Mouse (Mus musculus): ENCODE data around the gene Pde6h. TPM values are rescaled to one million over a fixed set of nuclear protein-coding genes. Genes with fewer than 3 reads are reported as not detected.

The Pde6h gene
- total and polyA plus RNA-seq, 3 experiments = 0.08 TPM; not detected in 2

GRCm38 (mm10) chr6:136898222-136898621 lies 25.4 kb upstream of the Pde6h start:
- Histone ChIP-seq H3K27ac (ENCODE audit: control insufficient read depth, low read depth, low read length) (no peak overlapping the region), H3K36me3 (ENCODE audit: control insufficient read depth in 1 of 2, insufficient read depth in 2 of 2, low read length in 2 of 2) (peaks cover 0 to 19% of the 10 kb centered on the region in 2 experiments; a peak in 2 of 4 replicates), H3K4me1 (ENCODE audit: control insufficient read depth in 1 of 2, insufficient read depth in 2 of 2, low read length in 2 of 2) (peaks cover 3 to 19% of the 10 kb centered on the region in 2 experiments; a peak in 3 of 4 replicates), H3K27me3 (ENCODE audit: control insufficient read depth in 1 of 2, insufficient read depth in 2 of 2, low read length in 2 of 2) (peaks cover 0 to 1% of the 10 kb centered on the region in 2 experiments; a peak in 2 of 4 replicates), H3K4me3 (ENCODE audit: control insufficient read depth in 1 of 2, insufficient read depth in 1 of 2, low read depth in 2 of 2, low read length in 2 of 2) (no peak overlapping the region), H3K79me2 (ENCODE audit: control insufficient read depth, insufficient read depth, low read length, poor library complexity) (no peaks in the 10 kb centered on the region), H3K9me3 (replicated peaks; ENCODE audit: insufficient read depth, low read length) (no peaks in the 10 kb centered on the region), H3K9ac (ENCODE audit: control insufficient read depth, low read depth, low read length, poor library complexity, severe bottlenecking) (no peak overlapping the region)
- DNase-seq (ENCODE audit: low read depth, low spot score) = no peak
- TF ChIP-seq NRF1 (IDR thresholded peaks at IDR 0.05; ENCODE audit: insufficient read depth, low read depth, low read length, poor library complexity, severe bottlenecking) = no peak
- TF ChIP-seq EP300 (IDR thresholded peaks at IDR 0.05; ENCODE audit: low read depth in 1 of 2, low read length in 2 of 2) = no peak
- no peak for TF ChIP-seq GABPA (IDR thresholded peaks at IDR 0.05; ENCODE audit: low read depth, low read length)
- no peak for TF ChIP-seq SIN3A (IDR thresholded peaks at IDR 0.05; ENCODE audit: low read length)
- no peak for TF ChIP-seq POLR2A (IDR thresholded peaks at IDR 0.05; ENCODE audit: control insufficient read depth in 1 of 2, insufficient read depth in 1 of 2, low read depth in 1 of 2, low read length in 2 of 2, poor library complexity in 1 of 2)
- TF ChIP-seq CTCF (IDR thresholded peaks at IDR 0.05 in 2 of 3, conservative IDR thresholded peaks at IDR 0.05 in 1 of 3; ENCODE audit: control insufficient read depth in 1 of 3, insufficient read depth in 1 of 3, low read depth in 2 of 3, low read length in 3 of 3, poor library complexity in 1 of 3, severe bottlenecking in 1 of 3) = no peak
- TF ChIP-seq UBTF (IDR thresholded peaks at IDR 0.05; ENCODE audit: borderline replicate concordance, insufficient read depth, low read depth, low read length) = no peak
- no peak for TF ChIP-seq GATA1 (IDR thresholded peaks at IDR 0.05; ENCODE audit: low read depth, low read length)

- H3K36me3 ChIP-seq (ENCODE audit: control insufficient read depth in 1 of 2, insufficient read depth in 2 of 2, low read length in 2 of 2) = peaks cover 0 to 19% of the 10 kb centered on the region in 2 experiments; a peak in 2 of 4 replicates
- H3K4me1 ChIP-seq (ENCODE audit: control insufficient read depth in 1 of 2, insufficient read depth in 2 of 2, low read length in 2 of 2) = peaks cover 3 to 19% of the 10 kb centered on the region in 2 experiments; a peak in 3 of 4 replicates
- TF ChIP-seq POLR2AphosphoS5 (IDR thresholded peaks at IDR 0.05; ENCODE audit: borderline replicate concordance, low read depth, low read length) = no peak
- no peak for TF ChIP-seq TAL1 (IDR thresholded peaks at IDR 0.05; ENCODE audit: low read length)
- no peak for TF ChIP-seq NRF1 (IDR thresholded peaks at IDR 0.05; ENCODE audit: insufficient read depth, low read depth, low read length, poor library complexity, severe bottlenecking)
- no peak for TF ChIP-seq POLR2A (IDR thresholded peaks at IDR 0.05; ENCODE audit: control insufficient read depth in 1 of 2, insufficient read depth in 1 of 2, low read depth in 1 of 2, low read length in 2 of 2, poor library complexity in 1 of 2)
- no peak for TF ChIP-seq MXI1 (IDR thresholded peaks at IDR 0.05; ENCODE audit: low read depth, low read length)
- no peak for TF ChIP-seq CHD2 (IDR thresholded peaks at IDR 0.05; ENCODE audit: low read length)
- no peak for TF ChIP-seq SMC3 (IDR thresholded peaks at IDR 0.05; ENCODE audit: low read depth, low read length)
- no peak for TF ChIP-seq RCOR1 (IDR thresholded peaks at IDR 0.05; ENCODE audit: low read depth, low read length)
- no peak for TF ChIP-seq POLR2AphosphoS2 (IDR thresholded peaks at IDR 0.05; ENCODE audit: low read length)
- no peak for TF ChIP-seq MAFK (IDR thresholded peaks at IDR 0.05; ENCODE audit: borderline replicate concordance, low read depth, low read length)
- TF ChIP-seq USF2 (IDR thresholded peaks at IDR 0.05; ENCODE audit: borderline replicate concordance in 1 of 2, insufficient read depth in 1 of 2, low read depth in 1 of 2, low read length in 2 of 2) = no peak
- TF ChIP-seq RAD21 (IDR thresholded peaks at IDR 0.05; ENCODE audit: low read depth, low read length) = no peak
- TF ChIP-seq CTCF (IDR thresholded peaks at IDR 0.05 in 2 of 3, conservative IDR thresholded peaks at IDR 0.05 in 1 of 3; ENCODE audit: control insufficient read depth in 1 of 3, insufficient read depth in 1 of 3, low read depth in 2 of 3, low read length in 3 of 3, poor library complexity in 1 of 3, severe bottlenecking in 1 of 3) = no peak
- TF ChIP-seq UBTF (IDR thresholded peaks at IDR 0.05; ENCODE audit: borderline replicate concordance, insufficient read depth, low read depth, low read length) = no peak
- TF ChIP-seq ELF1 (IDR thresholded peaks at IDR 0.05; ENCODE audit: low read depth, low read length) = no peak
- no peak for TF ChIP-seq GATA1 (IDR thresholded peaks at IDR 0.05; ENCODE audit: low read depth, low read length)
- no peak for TF ChIP-seq ZC3H11A (IDR thresholded peaks at IDR 0.05; ENCODE audit: low read depth, low read length)
- no peak for TF ChIP-seq ETS1 (IDR thresholded peaks at IDR 0.05; ENCODE audit: low read depth, low read length)
- TF ChIP-seq CHD1 (IDR thresholded peaks at IDR 0.05; ENCODE audit: low read depth, low read length) = no peak
- TF ChIP-seq TCF12 (IDR thresholded peaks at IDR 0.05; ENCODE audit: low read depth, low read length) = no peak
- H3K27ac ChIP-seq (ENCODE audit: control insufficient read depth, low read depth, low read length) = no peak overlapping the region
- peaks cover 0 to 1% of the 10 kb centered on the region in 2 experiments; a peak in 2 of 4 replicates for H3K27me3 ChIP-seq (ENCODE audit: control insufficient read depth in 1 of 2, insufficient read depth in 2 of 2, low read length in 2 of 2)
- no peak overlapping the region for H3K4me3 ChIP-seq (ENCODE audit: control insufficient read depth in 1 of 2, insufficient read depth in 1 of 2, low read depth in 2 of 2, low read length in 2 of 2)
- peak; percentile 29 for DNase-seq (ENCODE audit: low read depth, low spot score)
- no peak overlapping the region for H3K9ac ChIP-seq (ENCODE audit: control insufficient read depth, low read depth, low read length, poor library complexity, severe bottlenecking)
- no peaks in the 10 kb centered on the region for H3K9me3 ChIP-seq (replicated peaks; ENCODE audit: insufficient read depth, low read length)
- no peaks in the 10 kb centered on the region for H3K79me2 ChIP-seq (ENCODE audit: control insufficient read depth, insufficient read depth, low read length, poor library complexity)
These were observed 24.7 kb upstream of the Pde6h start for GRCm38 (mm10) chr6:136898954-136899353.

All from MEL (cell line).